Mouse (Mus musculus) B cell, adult (primary cell): Measurements from ENCODE around the gene Them5. TPM values are rescaled to one million over a fixed set of nuclear protein-coding genes. Genes with fewer than 3 reads are reported as not detected.

Experiments
- total RNA-seq: library from RNA; stranded (reverse); gene quantifications from 4 replicates; pipeline ENCODE4 v1.2.4, GENCODE M21; 2023; ENCODE audit not compliant: inconsistent age

The Them5 gene
- total RNA-seq = not detected in 4 replicates

DNA sequence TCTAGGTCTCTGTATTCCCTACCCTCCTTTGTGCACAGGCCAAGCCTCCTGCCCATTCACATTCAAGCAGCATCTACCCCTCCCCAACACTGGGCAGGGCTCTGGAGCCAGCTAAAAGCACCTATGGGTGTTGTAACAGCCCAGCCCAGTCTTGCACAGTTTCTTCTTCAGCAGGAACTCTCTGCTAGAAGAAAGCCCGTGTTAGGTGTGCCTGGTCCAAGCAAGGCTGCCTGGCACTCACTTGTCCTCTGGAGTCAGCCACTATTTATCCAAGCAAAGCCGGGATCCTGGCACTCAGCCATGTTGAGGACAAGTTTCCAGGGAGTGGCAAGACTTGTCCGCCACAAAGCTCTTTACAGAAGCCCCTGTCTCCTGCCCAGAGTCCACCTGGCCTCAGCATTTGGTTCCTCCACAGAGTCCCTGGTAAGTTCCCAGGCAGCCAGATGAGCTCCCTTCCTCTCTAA lies at the start of gene Them5:
TSS of gene Them5 (plus strand) at position 141 of the 464 bp plus-strand sequence.

DNA sequence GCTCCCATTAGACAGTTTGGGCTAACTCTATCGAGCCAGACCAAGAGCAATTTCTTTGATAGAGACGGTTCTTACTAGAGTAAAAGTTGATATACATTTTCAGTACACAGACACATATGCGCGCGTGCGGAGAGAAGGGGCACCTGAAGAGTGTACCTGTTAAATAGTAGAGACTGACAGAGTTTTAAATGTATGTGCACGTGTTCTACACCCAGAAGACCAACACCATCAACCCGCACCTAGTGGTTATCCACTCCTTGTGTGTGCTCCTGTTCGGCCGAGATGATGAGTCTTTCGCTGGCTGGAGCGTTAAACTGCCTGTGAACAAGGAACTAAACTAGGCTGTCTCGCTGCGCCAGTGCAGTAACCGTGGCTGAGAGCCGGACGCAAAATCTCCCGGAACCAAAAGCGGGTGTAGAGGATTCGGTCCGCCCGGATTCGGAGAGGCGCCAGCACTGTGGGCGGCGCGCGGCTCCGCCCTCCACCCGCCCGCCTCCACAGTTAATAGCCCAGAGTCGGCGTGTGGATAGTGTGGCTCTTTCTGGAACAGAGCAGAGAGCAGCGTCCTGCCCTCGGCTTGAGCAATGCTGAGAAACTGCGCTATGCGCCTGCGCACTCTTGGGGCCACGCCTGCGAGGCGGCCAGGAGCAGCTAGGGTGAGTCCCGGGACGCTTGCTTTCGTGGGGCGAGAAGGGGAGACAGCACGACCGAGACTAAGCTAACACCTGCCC lies 32.1 kb upstream of the Them5 start, which contains the start of gene Them4:
TSS of gene Them4 (plus strand) at position 457 of the 731 bp plus-strand sequence.

DNA sequence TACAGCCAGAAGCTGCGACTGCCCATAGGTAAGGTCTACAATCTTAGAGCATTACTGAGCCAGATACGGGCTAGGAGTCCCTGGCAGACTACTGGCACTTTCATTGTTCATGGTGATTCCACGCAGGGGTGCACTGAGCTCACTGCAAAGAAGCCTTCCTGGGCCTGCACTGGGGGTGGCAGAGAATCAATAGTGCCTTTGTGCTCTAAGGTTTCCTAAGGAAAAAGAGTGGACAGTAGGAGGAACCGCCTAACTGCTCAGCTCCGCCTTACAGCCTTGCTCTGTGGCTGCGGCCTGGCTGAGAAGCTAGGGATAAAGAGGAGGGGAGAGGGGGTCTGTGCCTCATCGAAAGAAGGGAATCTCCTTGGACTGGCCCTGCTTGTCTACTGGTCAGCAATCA lies 20.2 kb downstream of the Them5 start, which contains the start of gene C2cd4d:
TSS of gene C2cd4d (plus strand) at position 301 of the 400 bp plus-strand sequence.

DNA sequence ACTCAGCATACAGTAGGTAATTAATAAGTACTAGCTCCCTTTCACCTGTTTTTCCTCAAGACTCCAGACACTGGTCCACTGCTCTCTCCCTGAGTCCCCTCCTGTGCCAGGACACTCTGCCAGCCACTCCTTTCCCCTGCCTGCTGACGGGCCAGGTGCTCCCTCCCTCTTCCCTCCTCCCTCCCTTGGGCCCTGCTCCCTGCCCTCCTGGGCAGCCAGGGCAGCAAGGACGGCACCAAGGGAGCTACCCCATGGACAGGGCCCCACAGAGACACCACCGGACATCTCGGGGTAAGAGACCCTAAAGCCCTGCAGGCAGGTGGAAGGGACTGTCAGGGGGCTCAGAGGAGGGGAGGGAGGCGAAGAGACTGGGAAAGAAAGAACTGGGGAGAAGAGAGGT lies 30.7 kb downstream of the Them5 start, which contains the start of gene Rorc:
TSS of gene Rorc (plus strand) at position 154 of the 400 bp plus-strand sequence.

Other genes starting within 250 kb of the Them5 start
- not detected in 4 replicates for gene Gm10696, start 163.9 kb upstream of the Them5 start, total RNA-seq
- not detected in 4 replicates for gene Gm5286, start 145.4 kb upstream of the Them5 start, total RNA-seq
- gene Gm4778, start 78.1 kb upstream of the Them5 start, total RNA-seq = not detected in 4 replicates
- gene Them4, start 32.0 kb upstream of the Them5 start, total RNA-seq = 1.6 to 2.8 TPM (median 2.1 TPM) in 4 replicates
- gene C2cd4d, start 20.3 kb downstream of the Them5 start, total RNA-seq = not detected in 4 replicates
- not detected in 4 replicates for gene Rorc, start 30.7 kb downstream of the Them5 start, total RNA-seq
- not detected in 4 replicates for gene Lingo4, start 56.4 kb downstream of the Them5 start, total RNA-seq
- 1.0 to 2.6 TPM (median 1.6 TPM) in 4 replicates for gene Tdrkh, start 71.2 kb downstream of the Them5 start, total RNA-seq
- 23.6 to 37.1 TPM (median 34.1 TPM) in 4 replicates for gene Mrpl9, start 101.2 kb downstream of the Them5 start, total RNA-seq
- gene Oaz3, start 101.8 kb downstream of the Them5 start, total RNA-seq = not detected in 4 replicates
- gene Celf3, start 136.2 kb downstream of the Them5 start, total RNA-seq = not detected in 4 replicates
- not detected in 4 replicates for gene Riiad1, start 138.2 kb downstream of the Them5 start, total RNA-seq
- gene Snx27, start 240.6 kb downstream of the Them5 start, total RNA-seq = 27.5 to 36.4 TPM (median 30.2 TPM) in 4 replicates